Mouse (Mus musculus): ENCODE results near the gene Ubxn11. TPM values are rescaled to one million over a fixed set of nuclear protein-coding genes. Genes with fewer than 3 reads are reported as not detected.

Gene Ubxn11
- total and polyA plus RNA-seq, 3 experiments: 6.0 to 38.8 (median 18.8) TPM

DNA sequence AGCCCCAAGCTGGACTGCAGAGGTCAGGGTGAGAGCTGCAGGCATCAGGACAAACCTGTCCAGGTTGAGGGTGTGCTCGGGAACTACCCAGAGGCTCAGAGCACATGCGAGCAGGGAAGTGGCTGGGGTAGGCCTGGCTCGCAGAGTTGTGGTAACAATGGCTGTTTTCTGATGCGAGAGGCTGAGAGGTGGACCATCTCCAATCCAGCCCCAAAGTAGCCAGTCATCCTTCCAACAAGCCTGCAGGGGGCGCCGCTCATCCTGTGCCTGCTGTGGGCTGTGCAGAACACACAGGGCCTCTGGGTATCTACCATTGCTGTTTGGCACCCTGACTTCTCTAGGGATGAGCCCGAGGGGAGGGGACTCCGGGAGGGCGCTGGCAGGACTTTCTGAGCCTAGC is 17.3 kb downstream of the Ubxn11 start:
- H3K79me2 ChIP-seq (replicated peaks; ENCODE audit: control insufficient read depth, extremely low read depth, insufficient read depth, poor library complexity, severe bottlenecking): no peaks in the 10 kb centered on the region
- H3K9me3 ChIP-seq (replicated peaks; ENCODE audit: low read length): no peaks in the 10 kb centered on the region
- no peaks in the 10 kb centered on the region for H3K27me3 ChIP-seq (replicated peaks)
- peak; percentile 94 for DNase-seq (ENCODE audit: extremely low read depth)
- H3K4me2 ChIP-seq (ENCODE audit: insufficient read depth, low read depth, poor library complexity, severe bottlenecking): 0 out of 2 replicates have a peak overlapping the region, but pooled peaks have one; percentile 9
- peaks cover 63 to 97% of the 10 kb centered on the region in 2 experiments for H3K4me1 ChIP-seq (ENCODE audit: control insufficient read depth in 1 of 2, insufficient read depth in 2 of 2)
- in situ Hi-C loops (cut with MboI; ENCODE audit: low pct_ligation_motif_present, low pct_unique_long_range_greater_than_20kb, low sequenced_read_pairs): loop anchor here (5.0 kb wide), 1 partner anchor 82 kb away; no protein-coding TSS in a partner anchor
- dilution Hi-C loops (cut with MboI; ENCODE audit: extremely low pct_ligation_motif_present, extremely low pct_unique_long_range_greater_than_20kb, low sequenced_read_pairs): no loop called here
- no peak for TF ChIP-seq UBTF (IDR thresholded peaks at IDR 0.05; ENCODE audit: low read depth, low read length)
- no peak for TF ChIP-seq USF1 (IDR thresholded peaks at IDR 0.05; ENCODE audit: low read depth, low read length)
- peak; percentile 70; the same call in 1 of the 2 replicates for TF ChIP-seq MYC (IDR thresholded peaks at IDR 0.05; ENCODE audit: low read depth, low read length)
- TF ChIP-seq POLR2AphosphoS2 (IDR thresholded peaks at IDR 0.05; ENCODE audit: low read depth, low read length): no peak
- TF ChIP-seq SMC3 (IDR thresholded peaks at IDR 0.05; ENCODE audit: low read depth, low read length): peak; percentile 28; the same call in 1 of the 2 replicates
- TF ChIP-seq TCF12 (IDR thresholded peaks at IDR 0.05; ENCODE audit: low read depth, low read length): no peak
- TF ChIP-seq POLR2A (IDR thresholded peaks at IDR 0.05; ENCODE audit: low read depth, low read length): no peak
- TF ChIP-seq HCFC1 (IDR thresholded peaks at IDR 0.05; ENCODE audit: low read depth, low read length): peak; percentile 49; the same call in 1 of the 2 replicates
- TF ChIP-seq JUND (conservative IDR thresholded peaks at IDR 0.05; ENCODE audit: low read depth, low read length): no peak
- TF ChIP-seq MXI1 (IDR thresholded peaks at IDR 0.05; ENCODE audit: low read depth, low read length): 0 out of 2 replicates have a peak, but pooled peaks have one; percentile 16
- TF ChIP-seq GABPA (IDR thresholded peaks at IDR 0.05; ENCODE audit: insufficient replicate concordance, low read depth, low read length): no peak
- TF ChIP-seq CTCF (conservative IDR thresholded peaks at IDR 0.05 in 1 of 2, IDR thresholded peaks at IDR 0.05 in 1 of 2; ENCODE audit: low read depth in 2 of 2, low read length in 2 of 2): peak in 1 of 2 experiments; percentile 70; a peak in 2 of 4 replicates
- 0 out of 2 replicates have a peak, but pooled peaks have one; percentile 8 for TF ChIP-seq RCOR1 (conservative IDR thresholded peaks at IDR 0.05; ENCODE audit: low read depth, low read length)
- TF ChIP-seq BHLHE40 (IDR thresholded peaks at IDR 0.05; ENCODE audit: low read depth, low read length): no peak
- TF ChIP-seq MAX (IDR thresholded peaks at IDR 0.05; ENCODE audit: low read length): peak; percentile 62; the same call in 1 of the 2 replicates
- TF ChIP-seq RAD21 (IDR thresholded peaks at IDR 0.05; ENCODE audit: low read depth, low read length): peak; percentile 20
- TF ChIP-seq MEF2A (IDR thresholded peaks at IDR 0.05; ENCODE audit: borderline replicate concordance, low read depth, low read length): peak; percentile 70; the same call in 1 of the 2 replicates
- H3K27ac ChIP-seq (ENCODE audit: insufficient read depth, low read depth): peak overlapping the region; percentile 88
- H3K36me3 ChIP-seq (replicated peaks in 1 of 2; ENCODE audit: control insufficient read depth in 1 of 2, insufficient read depth in 1 of 2, low read length in 1 of 2): peaks cover 0 to 7% of the 10 kb centered on the region in 2 experiments
- peak overlapping the region in 1 of 3 experiments; percentile 38 for H3K4me3 ChIP-seq (replicated peaks in 1 of 3; ENCODE audit: low read depth in 2 of 3, low read length in 2 of 3, poor library complexity in 1 of 3)
- peak overlapping the region; percentile 54 for H3K9ac ChIP-seq (ENCODE audit: insufficient read depth, low read depth)

DNA sequence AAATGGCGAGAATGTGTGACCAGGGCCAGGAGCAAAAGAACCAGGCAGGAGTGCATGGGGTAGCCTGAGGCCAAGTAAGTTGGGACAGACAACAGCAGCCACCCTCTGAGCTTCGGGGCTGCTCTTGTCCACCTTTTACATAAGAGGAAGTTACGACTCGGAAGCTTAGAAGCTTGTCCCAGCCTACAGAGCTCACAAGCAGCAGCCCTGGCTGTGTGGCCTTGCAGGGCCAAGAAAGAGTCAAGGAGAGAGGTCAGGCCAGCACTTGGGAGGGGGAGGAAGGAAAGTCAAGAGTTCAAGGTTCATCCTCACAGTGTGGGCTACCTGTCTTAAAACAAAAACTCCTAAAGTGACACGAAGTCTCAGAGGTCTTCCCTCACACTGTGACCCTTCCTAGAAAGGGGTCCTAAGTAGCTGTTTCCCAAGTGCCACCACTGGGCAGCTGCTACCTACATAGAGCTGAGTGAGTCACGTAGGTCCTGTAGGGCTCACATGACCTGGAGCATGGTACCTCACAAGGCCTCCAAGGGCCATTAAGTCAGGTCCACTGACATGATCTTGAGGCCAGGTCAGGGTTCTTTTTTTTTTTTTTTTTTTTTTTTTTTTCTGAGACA is 17.9 kb downstream of the Ubxn11 start:
- dilution Hi-C loops (cut with MboI; ENCODE audit: extremely low pct_ligation_motif_present, extremely low pct_unique_long_range_greater_than_20kb, low sequenced_read_pairs): no loop called here
- peak overlapping the region in 1 of 3 experiments; percentile 31 for H3K4me3 ChIP-seq (replicated peaks in 1 of 3; ENCODE audit: low read depth in 2 of 3, low read length in 2 of 3, poor library complexity in 1 of 3)
- peak overlapping the region; percentile 42; the same call in 1 of the 2 replicates for H3K9ac ChIP-seq (ENCODE audit: insufficient read depth, low read depth)
- H3K4me2 ChIP-seq (ENCODE audit: insufficient read depth, low read depth, poor library complexity, severe bottlenecking): 0 out of 2 replicates have a peak overlapping the region, but pooled peaks have one; percentile 9
- H3K4me1 ChIP-seq (ENCODE audit: control insufficient read depth in 1 of 2, insufficient read depth in 2 of 2): peaks cover 58 to 95% of the 10 kb centered on the region in 2 experiments
- H3K36me3 ChIP-seq (replicated peaks in 1 of 2; ENCODE audit: control insufficient read depth in 1 of 2, insufficient read depth in 1 of 2, low read length in 1 of 2): peaks cover 2 to 10% of the 10 kb centered on the region in 2 experiments
- no peaks in the 10 kb centered on the region for H3K9me3 ChIP-seq (replicated peaks; ENCODE audit: low read length)
- in situ Hi-C loops (cut with MboI; ENCODE audit: low pct_ligation_motif_present, low pct_unique_long_range_greater_than_20kb, low sequenced_read_pairs): loop anchor here (5.0 kb wide), 1 partner anchor 83 kb away; no protein-coding TSS in a partner anchor
- H3K27ac ChIP-seq (ENCODE audit: insufficient read depth, low read depth): peak overlapping the region; percentile 85
- H3K27me3 ChIP-seq (replicated peaks): no peaks in the 10 kb centered on the region
- no peak for DNase-seq (ENCODE audit: extremely low read depth)
- no peak for TF ChIP-seq EP300 (IDR thresholded peaks at IDR 0.05; ENCODE audit: low read length)
- TF ChIP-seq POLR2A (IDR thresholded peaks at IDR 0.05; ENCODE audit: low read depth, low read length): peak; percentile 29; the same call in 1 of the 2 replicates
- no peak for TF ChIP-seq HCFC1 (IDR thresholded peaks at IDR 0.05; ENCODE audit: low read depth, low read length)
- TF ChIP-seq ZNF384 (IDR thresholded peaks at IDR 0.05; ENCODE audit: low read depth, low read length): no peak
- TF ChIP-seq ZMIZ1 (IDR thresholded peaks at IDR 0.05; ENCODE audit: low read depth, low read length): no peak
- H3K79me2 ChIP-seq (replicated peaks; ENCODE audit: control insufficient read depth, extremely low read depth, insufficient read depth, poor library complexity, severe bottlenecking): no peaks in the 10 kb centered on the region

Data from CH12.LX (cell line).